Mouse (Mus musculus): ENCODE data around the gene Nedd9. TPM values are rescaled to one million over a fixed set of nuclear protein-coding genes. Genes with fewer than 3 reads are reported as not detected.

Nedd9 gene
- total and polyA plus RNA-seq, 2 experiments from 2014 or later, result 7.8 to 19.7 TPM

GRCm38 (mm10) chr13:41500793-41501192 lies 13.6 kb upstream of the Nedd9 start:
- Histone ChIP-seq H3K36me3 (ENCODE audit: insufficient read depth, low read length) (no peaks in the 10 kb centered on the region), H3K4me2 (ENCODE audit: low read depth, low read length, poor library complexity, severe bottlenecking) (no peak overlapping the region), H3K4me1 (ENCODE audit: insufficient read depth, low read length) (no peaks in the 10 kb centered on the region), H3K27ac (ENCODE audit: low read depth, low read length) (no peak overlapping the region), H3K27me3 (ENCODE audit: insufficient read depth, low read length) (no peaks in the 10 kb centered on the region), H3K9ac (replicated peaks; ENCODE audit: low read length, poor library complexity, severe bottlenecking) (no peak overlapping the region), H3K9me3 (ENCODE audit: low read length) (no peaks in the 10 kb centered on the region), H3K4me3 (ENCODE audit: low read depth, low read length) (no peak overlapping the region)
- DNase-seq (ENCODE audit: low spot score) (no peak), ATAC-seq (ENCODE audit: low FRiP score) (no peak)
- WGBS, result 90% methylated on average over 3 of the region's 3 CpGs
- TF ChIP-seq CTCF (IDR thresholded peaks at IDR 0.05), result no peak

- Histone ChIP-seq H3K4me3 (ENCODE audit: low read depth, low read length) (no peak overlapping the region), H3K27ac (ENCODE audit: low read depth, low read length) (no peak overlapping the region), H3K27me3 (ENCODE audit: insufficient read depth, low read length) (no peaks in the 10 kb centered on the region), H3K9me3 (ENCODE audit: low read length) (no peaks in the 10 kb centered on the region), H3K4me1 (ENCODE audit: insufficient read depth, low read length) (no peaks in the 10 kb centered on the region), H3K36me3 (ENCODE audit: insufficient read depth, low read length) (no peaks in the 10 kb centered on the region), H3K4me2 (ENCODE audit: low read depth, low read length, poor library complexity, severe bottlenecking) (no peak overlapping the region), H3K9ac (replicated peaks; ENCODE audit: low read length, poor library complexity, severe bottlenecking) (no peak overlapping the region)
- no peak for TF ChIP-seq CTCF (IDR thresholded peaks at IDR 0.05)
- no peak for DNase-seq (ENCODE audit: low spot score)
- 78% methylated on average over 2 of the region's 2 CpGs for WGBS
- no peak for ATAC-seq (ENCODE audit: low FRiP score)
Measured at GRCm38 (mm10) chr13:41498611-41499121, 11.5 kb upstream of the Nedd9 start.

DNA sequence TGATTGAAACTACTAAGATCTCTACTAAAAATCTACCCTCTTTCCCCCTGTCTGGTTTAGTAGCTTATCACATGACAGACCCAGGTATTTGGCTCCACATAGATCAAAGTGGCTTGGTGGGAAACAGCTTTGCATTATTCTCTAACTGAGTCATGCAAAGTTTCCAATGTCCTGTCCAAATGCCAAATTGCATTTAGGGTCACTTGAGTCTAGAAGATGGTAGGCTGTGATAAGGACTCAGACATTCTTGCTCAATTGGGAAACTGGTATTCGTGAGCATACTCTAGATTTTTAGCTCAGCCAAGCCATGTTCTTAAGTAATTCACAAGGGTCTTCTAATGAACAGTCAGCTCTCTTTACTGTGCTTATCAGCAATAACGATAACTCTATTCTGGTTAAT lies 7.5 kb upstream of the Nedd9 start:
- WGBS, result 90% methylated on average over 2 of the region's 2 CpGs
- no peak for TF ChIP-seq CTCF (IDR thresholded peaks at IDR 0.05)
- Histone ChIP-seq H3K4me1 (ENCODE audit: insufficient read depth, low read length) (no peaks in the 10 kb centered on the region), H3K9ac (replicated peaks; ENCODE audit: low read length, poor library complexity, severe bottlenecking) (no peak overlapping the region), H3K9me3 (ENCODE audit: low read length) (no peaks in the 10 kb centered on the region), H3K4me2 (ENCODE audit: low read depth, low read length, poor library complexity, severe bottlenecking) (no peak overlapping the region), H3K4me3 (ENCODE audit: low read depth, low read length) (no peak overlapping the region), H3K27me3 (ENCODE audit: insufficient read depth, low read length) (no peaks in the 10 kb centered on the region), H3K27ac (ENCODE audit: low read depth, low read length) (no peak overlapping the region), H3K36me3 (ENCODE audit: insufficient read depth, low read length) (no peaks in the 10 kb centered on the region)
- no peak for ATAC-seq (ENCODE audit: low FRiP score)
- DNase-seq (ENCODE audit: low spot score), result no peak

- H3K27me3 ChIP-seq (ENCODE audit: insufficient read depth, low read length), result no peaks in the 10 kb centered on the region
- no peak overlapping the region for H3K4me2 ChIP-seq (ENCODE audit: low read depth, low read length, poor library complexity, severe bottlenecking)
- no peaks in the 10 kb centered on the region for H3K4me1 ChIP-seq (ENCODE audit: insufficient read depth, low read length)
- no peak for DNase-seq (ENCODE audit: low spot score)
- no peak overlapping the region for H3K27ac ChIP-seq (ENCODE audit: low read depth, low read length)
- H3K36me3 ChIP-seq (ENCODE audit: insufficient read depth, low read length), result no peaks in the 10 kb centered on the region
- no peak overlapping the region for H3K4me3 ChIP-seq (ENCODE audit: low read depth, low read length)
- no peak overlapping the region for H3K9ac ChIP-seq (replicated peaks; ENCODE audit: low read length, poor library complexity, severe bottlenecking)
- 56% methylated on average over 8 of the region's 8 CpGs for WGBS
- no peak for ATAC-seq (ENCODE audit: low FRiP score)
- TF ChIP-seq CTCF (IDR thresholded peaks at IDR 0.05), result no peak
- H3K9me3 ChIP-seq (ENCODE audit: low read length), result no peaks in the 10 kb centered on the region
Measured at GRCm38 (mm10) chr13:41491981-41492702, 5.0 kb upstream of the Nedd9 start.

GRCm38 (mm10) chr13:41491522-41491921 lies 4.4 kb upstream of the Nedd9 start:
- H3K9me3 ChIP-seq (ENCODE audit: low read length), result no peaks in the 10 kb centered on the region
- H3K36me3 ChIP-seq (ENCODE audit: insufficient read depth, low read length), result no peaks in the 10 kb centered on the region
- 82% methylated on average over 7 of the region's 7 CpGs for WGBS
- ATAC-seq (ENCODE audit: low FRiP score) (no peak), DNase-seq (ENCODE audit: low spot score) (no peak)
- no peak overlapping the region for H3K4me2 ChIP-seq (ENCODE audit: low read depth, low read length, poor library complexity, severe bottlenecking)
- H3K9ac ChIP-seq (replicated peaks; ENCODE audit: low read length, poor library complexity, severe bottlenecking), result no peak overlapping the region
- H3K27me3 ChIP-seq (ENCODE audit: insufficient read depth, low read length), result no peaks in the 10 kb centered on the region
- H3K4me1 ChIP-seq (ENCODE audit: insufficient read depth, low read length), result no peaks in the 10 kb centered on the region
- H3K4me3 ChIP-seq (ENCODE audit: low read depth, low read length), result no peak overlapping the region
- H3K27ac ChIP-seq (ENCODE audit: low read depth, low read length), result no peak overlapping the region
- TF ChIP-seq CTCF (IDR thresholded peaks at IDR 0.05), result no peak

GRCm38 (mm10) chr13:41490282-41490681 lies 3.1 kb upstream of the Nedd9 start:
- Histone ChIP-seq H3K36me3 (ENCODE audit: insufficient read depth, low read length) (no peaks in the 10 kb centered on the region), H3K27ac (ENCODE audit: low read depth, low read length) (no peak overlapping the region), H3K27me3 (ENCODE audit: insufficient read depth, low read length) (no peaks in the 10 kb centered on the region), H3K9me3 (ENCODE audit: low read length) (no peaks in the 10 kb centered on the region), H3K4me3 (ENCODE audit: low read depth, low read length) (no peak overlapping the region), H3K4me2 (ENCODE audit: low read depth, low read length, poor library complexity, severe bottlenecking) (no peak overlapping the region), H3K9ac (replicated peaks; ENCODE audit: low read length, poor library complexity, severe bottlenecking) (no peak overlapping the region), H3K4me1 (ENCODE audit: insufficient read depth, low read length) (no peaks in the 10 kb centered on the region)
- no peak for ATAC-seq (ENCODE audit: low FRiP score)
- WGBS, result 87% methylated on average over 8 of the region's 8 CpGs
- DNase-seq (ENCODE audit: low spot score), result no peak
- no peak for TF ChIP-seq CTCF (IDR thresholded peaks at IDR 0.05)
